Mouse (Mus musculus): Measurements from ENCODE around the gene Cul9.

- no peak for TF ChIP-seq POLR2A (IDR thresholded peaks at IDR 0.05; ENCODE audit: control insufficient read depth, low read depth, low read length)
- TF ChIP-seq CTCF (IDR thresholded peaks at IDR 0.05; ENCODE audit: control insufficient read depth, insufficient read depth, insufficient replicate concordance, low read depth, low read length): no peak
Observed at GRCm38 (mm10) chr17:46513329-46513728, 32.9 kb downstream of the Cul9 start.

All from testis, adult 2 months (tissue).